Mouse (Mus musculus) lung, adult 2 months (tissue): ENCODE data around the gene Cxcl2.

Experiments
- CTCF ChIP-seq: fragments of 200-500 bp; IDR thresholded peaks from 2 replicates; pipeline ENCODE4 v1.5.1; 2011; ENCODE audit warnings: mild to moderate bottlenecking, low read length, control low read depth; ENCODE audit not compliant: insufficient read depth
- POLR2A ChIP-seq: fragments of 200-500 bp; IDR thresholded peaks from 2 replicates; pipeline ENCODE4 v1.6.1; 2011; ENCODE audit warnings: low read depth, mild to moderate bottlenecking, control low read depth, low read length, borderline replicate concordance; ENCODE audit errors: extremely low read depth

GRCm38 (mm10) chr5:90899308-90899707 is 4.4 kb upstream of the Cxcl2 start:
- TF ChIP-seq CTCF (no peak), POLR2A (no peak)
